Mouse (Mus musculus) lung, embryonic 14.5 days (tissue): ENCODE data around the gene Msgn1. TPM values are rescaled to one million over a fixed set of nuclear protein-coding genes. Genes with fewer than 3 reads are reported as not detected.

Source experiments
- ATAC-seq: fragments of 200-750 bp; cut with Nextera tagmentation; 2 replicates; pipeline ENCODE4 v1.8.0; 2017; ENCODE audit warnings: mild to moderate bottlenecking, moderate TSS enrichment, moderate library complexity; ENCODE audit not compliant: insufficient read depth
- DNase-seq: peaks from one replicate; pipeline ENCODE4 v3.0.0-alpha.2; 2015
- H3K27ac ChIP-seq: fragments of 300-500 bp; sonication (generic); 2 replicates; pipeline ENCODE4 v1.5.1; 2014; ENCODE audit warnings: low read depth, mild to moderate bottlenecking, moderate library complexity
- H3K27me3 ChIP-seq: fragments of 300-500 bp; sonication (generic); 2 replicates; pipeline ENCODE4 v1.6.1; 2014; ENCODE audit warnings: low read length, control low read depth; ENCODE audit not compliant: insufficient read depth
- H3K36me3 ChIP-seq: fragments of 300-500 bp; sonication (generic); 2 replicates; pipeline ENCODE4 v1.6.1; 2014; ENCODE audit warnings: control low read depth; ENCODE audit not compliant: insufficient read depth
- H3K4me1 ChIP-seq: fragments of 300-500 bp; sonication (generic); 2 replicates; pipeline ENCODE4 v1.6.1; 2014; ENCODE audit warnings: antibody characterized with exemption, control low read depth; ENCODE audit not compliant: insufficient read depth
- H3K4me2 ChIP-seq: fragments of 300-500 bp; sonication (generic); 2 replicates; pipeline ENCODE4 v1.6.1; 2014; ENCODE audit warnings: mild to moderate bottlenecking
- H3K4me3 ChIP-seq: fragments of 300-500 bp; sonication (generic); 2 replicates; pipeline ENCODE4 v1.5.1; 2014; ENCODE audit warnings: low read depth, low read length
- H3K9ac ChIP-seq: fragments of 300-500 bp; sonication (generic); 2 replicates; pipeline ENCODE4 v1.6.1; 2014
- H3K9me3 ChIP-seq: fragments of 300-500 bp; sonication (generic); 2 replicates; pipeline ENCODE4 v1.6.1; 2016; ENCODE audit warnings: low read depth, low read length, control low read depth
- CTCF ChIP-seq: IDR thresholded peaks from 2 replicates; pipeline ENCODE4 v1.5.1; 2016; ENCODE audit warnings: antibody characterized with exemption, low read depth
- WGBS: fragments of 180-500 bp; shearing (Covaris S2); extraction: QIAGEN DNeasy Blood & Tissue Kit; methylation state at CpG from one replicate; pipeline ENCODE4 v1.1.7; 2014; 5-methylcytosine and 5-hydroxymethylcytosine counted together
- polyA plus RNA-seq: library from polyadenylated mRNA; unstranded; fragments of >200 nt; fragmentation: Nextera tagmentation; extraction: Ambion mirVana; gene quantifications from 2 replicates; pipeline ENCODE4 v1.2.1, GENCODE M21; 2014

The Msgn1 gene
- polyA plus RNA-seq, 1 experiment from 2014 or later: not detected

DNA sequence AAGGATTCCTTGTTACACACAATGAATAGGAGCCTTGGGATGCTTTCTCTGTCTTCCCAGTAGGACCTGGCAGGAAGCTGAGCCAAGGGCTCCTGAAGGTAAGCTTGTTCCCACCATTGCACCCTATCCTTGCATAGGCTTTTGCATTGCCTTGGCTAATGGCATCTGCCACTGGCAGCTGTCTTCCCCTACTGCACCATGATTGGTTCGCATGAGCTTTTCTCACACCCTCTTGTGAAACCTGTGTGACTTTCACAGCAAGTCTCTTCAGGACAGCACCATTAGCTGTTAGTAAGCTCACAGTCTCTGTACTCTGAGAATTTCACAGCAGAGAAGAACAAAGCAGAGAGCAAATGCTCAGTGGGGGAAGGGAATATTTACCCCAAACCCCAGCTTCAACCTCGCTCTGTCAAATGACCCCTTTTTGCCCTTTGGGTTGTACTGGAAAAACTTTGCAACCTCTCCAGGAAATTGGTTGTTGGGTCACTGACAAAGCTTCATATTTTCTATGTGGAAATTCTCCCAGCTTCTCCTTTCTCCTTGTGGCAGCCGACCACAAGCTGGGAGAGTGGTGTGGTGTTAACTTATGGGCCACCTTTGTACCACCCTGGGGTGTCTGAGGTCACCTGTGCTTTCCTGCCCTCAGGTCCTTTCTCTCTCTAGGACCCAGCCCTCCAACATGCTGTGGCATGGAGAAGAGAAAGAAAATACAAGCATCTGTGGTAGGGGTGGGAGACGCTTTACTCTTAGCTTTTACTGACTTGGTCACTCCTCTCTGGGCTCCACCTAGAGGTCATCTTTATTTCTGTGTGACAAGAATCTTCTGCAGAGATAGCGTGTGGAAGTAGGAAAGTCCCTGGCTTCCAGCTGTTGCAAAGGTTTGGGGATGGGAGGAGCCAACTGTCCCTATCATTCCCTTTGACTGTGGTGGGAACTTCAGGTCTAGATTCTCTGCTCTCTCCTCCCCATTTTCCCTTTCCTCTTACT is 31.1 kb downstream of the Msgn1 start:
- 24% methylated on average over 5 of the region's 5 CpGs for WGBS
- no peaks in the 10 kb centered on the region for H3K27me3 ChIP-seq
- ATAC-seq (peak; percentile 23; the same call in 1 of the 2 replicates), DNase-seq (peak; percentile 55)
- TF ChIP-seq CTCF: peak; percentile 39; the same call in 1 of the 2 replicates
- no peak overlapping the region for H3K4me2 ChIP-seq
- H3K9me3 ChIP-seq: no peaks in the 10 kb centered on the region
- no peaks in the 10 kb centered on the region for H3K36me3 ChIP-seq
- H3K9ac ChIP-seq: no peak overlapping the region
- no peaks in the 10 kb centered on the region for H3K4me1 ChIP-seq
- H3K27ac ChIP-seq: no peak overlapping the region
- no peak overlapping the region for H3K4me3 ChIP-seq

DNA sequence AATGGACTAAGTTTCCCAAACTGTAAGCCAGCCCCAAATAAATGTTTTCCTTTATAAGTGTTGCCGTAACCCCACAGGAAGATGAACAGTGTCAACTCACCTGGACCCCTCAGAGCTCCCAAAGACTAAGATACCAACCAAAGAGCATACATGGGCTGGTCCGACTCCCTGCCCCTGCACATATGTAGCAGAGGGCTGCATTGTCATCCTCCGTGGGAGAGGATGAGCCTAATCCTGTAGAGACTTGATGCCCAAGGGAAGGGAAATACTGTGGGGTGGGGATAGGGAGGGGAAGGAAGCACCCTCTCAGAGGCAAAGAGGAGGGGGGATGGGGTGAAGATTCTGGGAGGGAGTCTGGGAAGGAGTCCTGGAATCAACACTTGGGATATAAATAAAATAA is 50.1 kb downstream of the Msgn1 start:
- Histone ChIP-seq H3K4me2 (no peak overlapping the region), H3K36me3 (no peaks in the 10 kb centered on the region), H3K4me3 (no peak overlapping the region), H3K4me1 (no peaks in the 10 kb centered on the region), H3K27ac (no peak overlapping the region), H3K27me3 (no peaks in the 10 kb centered on the region), H3K9me3 (no peaks in the 10 kb centered on the region), H3K9ac (no peak overlapping the region)
- 90% methylated on average over 3 of the region's 3 CpGs for WGBS
- TF ChIP-seq CTCF: no peak
- ATAC-seq (no peak), DNase-seq (no peak)

Other genes starting within 250 kb of the Msgn1 start
- gene Kcns3, start 57.9 kb downstream of the Msgn1 start, polyA plus RNA-seq: 4.7 and 5.7 TPM in 2 replicates
- 15.6 and 16.4 TPM in 2 replicates for gene Gen1, start 56.8 kb upstream of the Msgn1 start, polyA plus RNA-seq
- 133 and 138 TPM in 2 replicates for gene Smc6, start 56.9 kb upstream of the Msgn1 start, polyA plus RNA-seq
- gene Vsnl1, start 227.6 kb upstream of the Msgn1 start, polyA plus RNA-seq: 4.5 and 7.9 TPM in 2 replicates
- 0.59 and 0.61 TPM in 2 replicates for gene Rad51ap2, start 247.1 kb upstream of the Msgn1 start, polyA plus RNA-seq